Mouse (Mus musculus): ENCODE measurements around the gene Blvrb. TPM values are rescaled to one million over a fixed set of nuclear protein-coding genes. Genes with fewer than 3 reads are reported as not detected.

Blvrb gene
- polyA plus RNA-seq, 1 experiment from 2014 or later = 23.7 TPM

- under 1% methylated on average over 52 of the region's 80 CpGs for WGBS
- H3K27me3 ChIP-seq (replicated peaks; ENCODE audit: control insufficient read depth, insufficient read depth, low read length) = no peaks in the 10 kb centered on the region; the same call in 1 of the 2 replicates
- H3K9me3 ChIP-seq (ENCODE audit: control insufficient read depth, low read length) = no peaks in the 10 kb centered on the region
- H3K4me3 ChIP-seq (ENCODE audit: low read length) = peak within 1 kb of the TSS; percentile 78
- peak within 1 kb of the TSS; percentile 90 for H3K27ac ChIP-seq (ENCODE audit: low read depth, low read length)
- peak within 1 kb of the TSS; percentile 86 for H3K9ac ChIP-seq (ENCODE audit: low read depth, low read length)
- H3K4me1 ChIP-seq (ENCODE audit: control insufficient read depth, insufficient read depth, low read depth, low read length) = peaks cover 6% of the 10 kb centered on the region
- peak; percentile 98 for ATAC-seq
- H3K4me2 ChIP-seq (ENCODE audit: low read length) = peak within 1 kb of the TSS; percentile 69
- H3K36me3 ChIP-seq (ENCODE audit: control insufficient read depth, insufficient read depth, low read length) = no peaks in the 10 kb centered on the region
These were observed 39.3 kb downstream of the Blvrb start, which contains the start of gene Sertad1 for GRCm38 (mm10) chr7:27486770-27487697. Gene Sertad1 (plus strand): TSS chr7:27486910.

GRCm38 (mm10) chr7:27487740-27488268 lies 40.0 kb downstream of the Blvrb start:
- no peak for ATAC-seq
- peak overlapping the region; percentile 86 for H3K9ac ChIP-seq (ENCODE audit: low read depth, low read length)
- H3K27ac ChIP-seq (ENCODE audit: low read depth, low read length) = peak overlapping the region; percentile 90
- H3K4me2 ChIP-seq (ENCODE audit: low read length) = peak overlapping the region; percentile 69
- peaks cover 6% of the 10 kb centered on the region for H3K4me1 ChIP-seq (ENCODE audit: control insufficient read depth, insufficient read depth, low read depth, low read length)
- no peaks in the 10 kb centered on the region for H3K36me3 ChIP-seq (ENCODE audit: control insufficient read depth, insufficient read depth, low read length)
- H3K9me3 ChIP-seq (ENCODE audit: control insufficient read depth, low read length) = no peaks in the 10 kb centered on the region
- peak overlapping the region; percentile 78 for H3K4me3 ChIP-seq (ENCODE audit: low read length)
- H3K27me3 ChIP-seq (replicated peaks; ENCODE audit: control insufficient read depth, insufficient read depth, low read length) = no peaks in the 10 kb centered on the region; the same call in 1 of the 2 replicates
- WGBS = 3% methylated on average over 13 of the region's 13 CpGs

- ATAC-seq = no peak
These were observed 41.6 kb downstream of the Blvrb start for GRCm38 (mm10) chr7:27489270-27489869.

GRCm38 (mm10) chr7:27490227-27490542 lies 42.4 kb downstream of the Blvrb start:
- H3K4me1 ChIP-seq (ENCODE audit: control insufficient read depth, insufficient read depth, low read depth, low read length) = peaks cover 6% of the 10 kb centered on the region
- H3K4me2 ChIP-seq (ENCODE audit: low read length) = peak overlapping the region; percentile 46
- no peak for ATAC-seq
- H3K9ac ChIP-seq (ENCODE audit: low read depth, low read length) = no peak overlapping the region
- no peak overlapping the region; the same call in 1 of the 2 replicates for H3K27ac ChIP-seq (ENCODE audit: low read depth, low read length)
- H3K4me3 ChIP-seq (ENCODE audit: low read length) = peak overlapping the region; percentile 31
- WGBS = 39% methylated on average over 4 of the region's 4 CpGs
- H3K27me3 ChIP-seq (replicated peaks; ENCODE audit: control insufficient read depth, insufficient read depth, low read length) = no peaks in the 10 kb centered on the region; the same call in 1 of the 2 replicates
- H3K9me3 ChIP-seq (ENCODE audit: control insufficient read depth, low read length) = no peaks in the 10 kb centered on the region
- no peaks in the 10 kb centered on the region for H3K36me3 ChIP-seq (ENCODE audit: control insufficient read depth, insufficient read depth, low read length)

More at GRCm38 (mm10) chr7:27489270-27489869, 41.6 kb downstream of the Blvrb start:
- Histone ChIP-seq H3K27ac (ENCODE audit: low read depth, low read length) (no peak overlapping the region), H3K4me1 (ENCODE audit: control insufficient read depth, insufficient read depth, low read depth, low read length) (peaks cover 6% of the 10 kb centered on the region), H3K9ac (ENCODE audit: low read depth, low read length) (no peak overlapping the region), H3K36me3 (ENCODE audit: control insufficient read depth, insufficient read depth, low read length) (no peaks in the 10 kb centered on the region), H3K4me2 (ENCODE audit: low read length) (no peak overlapping the region), H3K9me3 (ENCODE audit: control insufficient read depth, low read length) (no peaks in the 10 kb centered on the region), H3K4me3 (ENCODE audit: low read length) (no peak overlapping the region), H3K27me3 (replicated peaks; ENCODE audit: control insufficient read depth, insufficient read depth, low read length) (no peaks in the 10 kb centered on the region; the same call in 1 of the 2 replicates)
- 93% methylated on average over 24 of the region's 25 CpGs for WGBS

DNA sequence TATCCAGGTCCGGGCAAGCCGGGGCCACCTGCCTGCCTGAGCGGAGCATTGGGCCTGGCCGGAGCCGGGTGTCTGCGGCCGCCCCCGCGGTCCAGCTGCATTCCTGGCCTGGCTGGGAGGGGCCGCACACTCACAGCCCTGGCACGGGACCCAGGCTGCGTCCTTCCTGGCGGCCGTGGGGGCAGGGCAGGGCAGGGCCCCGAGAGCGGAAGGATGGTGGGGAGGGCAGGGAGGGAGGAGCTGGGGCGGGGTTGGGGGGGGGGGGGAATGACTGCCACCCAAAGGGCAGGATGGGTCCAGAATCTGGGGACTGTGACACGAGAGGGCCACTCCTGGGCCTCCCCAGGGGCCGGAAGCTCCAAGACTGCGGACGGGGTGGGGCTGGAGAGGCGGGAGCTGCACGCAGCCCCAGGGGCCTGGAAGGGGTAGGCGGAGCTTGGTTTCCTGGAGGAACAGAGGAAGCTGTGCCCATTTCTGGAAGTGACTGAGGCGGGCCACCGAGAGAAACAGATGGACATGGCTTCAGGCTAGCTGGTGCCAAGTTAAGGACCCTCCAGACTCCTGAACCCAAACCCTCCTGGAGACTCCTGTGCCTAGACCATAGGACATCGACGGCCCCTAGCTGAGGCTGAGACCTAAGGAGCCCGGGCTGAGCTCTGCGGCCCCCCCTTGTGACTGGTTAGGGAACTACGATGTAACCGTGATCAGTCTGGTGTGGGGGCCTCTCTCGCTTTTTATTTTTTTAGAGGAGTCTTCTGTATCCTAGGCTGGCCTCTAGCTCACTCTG lies 43.0 kb downstream of the Blvrb start:
- peak; percentile 16; the same call in 1 of the 2 replicates for ATAC-seq
- Histone ChIP-seq H3K9me3 (ENCODE audit: control insufficient read depth, low read length) (no peaks in the 10 kb centered on the region), H3K27me3 (replicated peaks; ENCODE audit: control insufficient read depth, insufficient read depth, low read length) (no peaks in the 10 kb centered on the region; the same call in 1 of the 2 replicates), H3K9ac (ENCODE audit: low read depth, low read length) (peak overlapping the region; percentile 52), H3K36me3 (ENCODE audit: control insufficient read depth, insufficient read depth, low read length) (no peaks in the 10 kb centered on the region), H3K4me2 (ENCODE audit: low read length) (peak overlapping the region; percentile 46), H3K4me3 (ENCODE audit: low read length) (peak overlapping the region; percentile 31), H3K27ac (ENCODE audit: low read depth, low read length) (no peak overlapping the region; the same call in 1 of the 2 replicates), H3K4me1 (ENCODE audit: control insufficient read depth, insufficient read depth, low read depth, low read length) (peaks cover 6% of the 10 kb centered on the region)
- WGBS = 4% methylated on average over 30 of the region's 33 CpGs

DNA sequence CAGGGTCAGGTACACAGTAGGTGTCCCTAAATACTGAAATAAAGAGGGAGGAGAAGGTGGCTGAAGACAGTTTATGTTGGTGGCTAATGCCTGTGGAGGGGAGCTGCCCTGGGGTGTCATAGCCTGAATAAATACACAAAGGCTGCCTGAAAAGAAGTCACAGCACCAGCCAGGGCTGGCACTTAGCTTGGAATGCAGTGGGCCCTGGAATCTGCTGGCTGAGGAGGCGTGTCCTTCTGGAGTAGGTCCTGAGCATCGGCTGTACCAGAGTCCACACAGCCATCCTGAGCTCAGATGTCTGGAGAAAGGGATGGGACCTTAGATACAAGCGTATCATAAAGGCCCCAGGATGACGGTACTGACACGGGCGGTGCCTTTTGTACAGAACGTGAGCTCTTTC lies 44.1 kb downstream of the Blvrb start:
- WGBS = 77% methylated on average over 7 of the region's 7 CpGs
- H3K27me3 ChIP-seq (replicated peaks; ENCODE audit: control insufficient read depth, insufficient read depth, low read length) = no peaks in the 10 kb centered on the region; the same call in 1 of the 2 replicates
- H3K27ac ChIP-seq (ENCODE audit: low read depth, low read length) = no peak overlapping the region
- H3K9me3 ChIP-seq (ENCODE audit: control insufficient read depth, low read length) = no peaks in the 10 kb centered on the region
- H3K4me2 ChIP-seq (ENCODE audit: low read length) = no peak overlapping the region
- H3K9ac ChIP-seq (ENCODE audit: low read depth, low read length) = no peak overlapping the region
- peaks cover 3% of the 10 kb centered on the region for H3K4me1 ChIP-seq (ENCODE audit: control insufficient read depth, insufficient read depth, low read depth, low read length)
- H3K36me3 ChIP-seq (ENCODE audit: control insufficient read depth, insufficient read depth, low read length) = no peaks in the 10 kb centered on the region
- no peak overlapping the region for H3K4me3 ChIP-seq (ENCODE audit: low read length)
- no peak for ATAC-seq

GRCm38 (mm10) chr7:27493022-27493421 lies 45.2 kb downstream of the Blvrb start:
- no peak overlapping the region for H3K9ac ChIP-seq (ENCODE audit: low read depth, low read length)
- H3K27me3 ChIP-seq (replicated peaks; ENCODE audit: control insufficient read depth, insufficient read depth, low read length) = no peaks in the 10 kb centered on the region; the same call in 1 of the 2 replicates
- no peak overlapping the region for H3K27ac ChIP-seq (ENCODE audit: low read depth, low read length)
- no peaks in the 10 kb centered on the region for H3K9me3 ChIP-seq (ENCODE audit: control insufficient read depth, low read length)
- H3K4me2 ChIP-seq (ENCODE audit: low read length) = no peak overlapping the region
- WGBS = 73% methylated on average over 3 of the region's 3 CpGs
- no peak overlapping the region for H3K4me3 ChIP-seq (ENCODE audit: low read length)
- peaks cover under 1% of the 10 kb centered on the region for H3K4me1 ChIP-seq (ENCODE audit: control insufficient read depth, insufficient read depth, low read depth, low read length)
- no peaks in the 10 kb centered on the region for H3K36me3 ChIP-seq (ENCODE audit: control insufficient read depth, insufficient read depth, low read length)
- no peak for ATAC-seq

DNA sequence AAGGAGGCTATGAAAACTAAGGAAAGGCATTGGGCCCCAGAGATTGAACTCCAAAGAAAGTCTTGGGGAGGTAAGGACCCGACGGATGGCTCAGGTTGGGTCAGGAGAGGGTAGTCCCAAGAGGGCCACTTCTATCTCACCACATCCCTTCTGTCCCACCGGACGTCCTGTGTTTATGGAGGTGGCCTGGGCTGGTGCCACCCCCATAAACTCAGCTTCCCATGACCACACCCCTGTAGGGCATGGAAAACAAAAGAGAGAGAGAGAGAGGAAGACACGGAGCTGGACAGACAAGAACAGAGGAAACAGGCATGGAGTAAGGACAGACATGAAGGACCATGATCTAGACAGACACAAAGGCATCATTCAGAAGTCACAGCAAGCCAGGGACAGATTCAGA lies 45.7 kb downstream of the Blvrb start:
- Histone ChIP-seq H3K27ac (ENCODE audit: low read depth, low read length) (no peak overlapping the region), H3K4me2 (ENCODE audit: low read length) (no peak overlapping the region), H3K9me3 (ENCODE audit: control insufficient read depth, low read length) (no peaks in the 10 kb centered on the region), H3K27me3 (replicated peaks; ENCODE audit: control insufficient read depth, insufficient read depth, low read length) (no peaks in the 10 kb centered on the region; the same call in 1 of the 2 replicates), H3K9ac (ENCODE audit: low read depth, low read length) (no peak overlapping the region), H3K36me3 (ENCODE audit: control insufficient read depth, insufficient read depth, low read length) (no peaks in the 10 kb centered on the region), H3K4me3 (ENCODE audit: low read length) (no peak overlapping the region), H3K4me1 (ENCODE audit: control insufficient read depth, insufficient read depth, low read depth, low read length) (no peaks in the 10 kb centered on the region)
- ATAC-seq = no peak
- 88% methylated on average over 5 of the region's 5 CpGs for WGBS

All from hindbrain, embryonic 16.5 days (tissue).